Mouse (Mus musculus): ENCODE data around the gene Zdhhc18. TPM values are rescaled to one million over a fixed set of nuclear protein-coding genes. Genes with fewer than 3 reads are reported as not detected.

The Zdhhc18 gene
- total and polyA plus RNA-seq, 2 experiments from 2014 or later = 5.9 to 19.2 TPM

GRCm38 (mm10) chr4:133669652-133670210, 19.8 kb upstream of the Zdhhc18 start:
- no peaks in the 10 kb centered on the region for H3K36me3 ChIP-seq (ENCODE audit: insufficient read depth, low read length)
- no peak overlapping the region for H3K27ac ChIP-seq (ENCODE audit: low read depth, low read length)
- H3K4me1 ChIP-seq (ENCODE audit: insufficient read depth, low read length) = no peaks in the 10 kb centered on the region; the same call in 1 of the 2 replicates
- no peak overlapping the region for H3K9ac ChIP-seq (replicated peaks; ENCODE audit: low read length, poor library complexity, severe bottlenecking)
- H3K4me2 ChIP-seq (ENCODE audit: low read depth, low read length, poor library complexity, severe bottlenecking) = no peak overlapping the region
- H3K9me3 ChIP-seq (ENCODE audit: low read length) = no peaks in the 10 kb centered on the region
- ATAC-seq (ENCODE audit: low FRiP score) = no peak
- WGBS = 68% methylated on average over 6 of the region's 6 CpGs
- peak; percentile 55 for DNase-seq (ENCODE audit: low spot score)
- TF ChIP-seq CTCF (IDR thresholded peaks at IDR 0.05) = peak; percentile 67
- H3K27me3 ChIP-seq (ENCODE audit: insufficient read depth, low read length) = no peaks in the 10 kb centered on the region
- H3K4me3 ChIP-seq (ENCODE audit: low read depth, low read length) = no peak overlapping the region

- no peak for TF ChIP-seq CTCF (IDR thresholded peaks at IDR 0.05)
- DNase-seq (ENCODE audit: low spot score) = no peak
- Histone ChIP-seq H3K27me3 (ENCODE audit: insufficient read depth, low read length) (no peaks in the 10 kb centered on the region), H3K27ac (ENCODE audit: low read depth, low read length) (no peak overlapping the region), H3K36me3 (ENCODE audit: insufficient read depth, low read length) (0 out of 2 replicates have a peak, but pooled peaks cover 3% of the 10 kb centered on the region), H3K9ac (replicated peaks; ENCODE audit: low read length, poor library complexity, severe bottlenecking) (no peak overlapping the region), H3K4me3 (ENCODE audit: low read depth, low read length) (no peak overlapping the region), H3K4me2 (ENCODE audit: low read depth, low read length, poor library complexity, severe bottlenecking) (no peak overlapping the region), H3K9me3 (ENCODE audit: low read length) (no peaks in the 10 kb centered on the region), H3K4me1 (ENCODE audit: insufficient read depth, low read length) (no peaks in the 10 kb centered on the region)
- WGBS = 73% methylated on average over 3 of the region's 3 CpGs
- no peak for ATAC-seq (ENCODE audit: low FRiP score)
Measured at GRCm38 (mm10) chr4:133668537-133668936, 18.6 kb upstream of the Zdhhc18 start.

DNA sequence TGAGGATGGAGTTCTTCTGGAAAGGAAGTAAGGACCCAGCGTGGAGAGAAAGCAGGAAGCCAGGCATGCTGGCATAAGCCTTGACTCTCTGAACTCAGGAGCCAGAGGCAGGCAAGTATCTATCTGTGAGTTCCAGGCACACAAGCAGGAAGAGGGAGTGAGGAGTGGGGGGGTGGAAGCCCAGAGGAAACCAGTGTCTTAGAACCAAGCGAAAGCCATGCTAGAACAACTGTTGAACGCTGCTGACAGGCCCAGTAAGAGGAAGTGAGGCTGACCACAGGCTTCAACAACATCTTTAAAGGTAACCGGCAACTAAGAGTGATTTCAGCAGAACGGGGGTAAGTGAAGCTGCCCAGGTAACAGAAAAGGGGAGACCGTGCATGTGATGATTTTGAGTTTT, 16.2 kb upstream of the Zdhhc18 start:
- Histone ChIP-seq H3K4me3 (ENCODE audit: low read depth, low read length) (no peak overlapping the region), H3K4me1 (ENCODE audit: insufficient read depth, low read length) (no peaks in the 10 kb centered on the region), H3K27ac (ENCODE audit: low read depth, low read length) (no peak overlapping the region), H3K9ac (replicated peaks; ENCODE audit: low read length, poor library complexity, severe bottlenecking) (no peak overlapping the region), H3K27me3 (ENCODE audit: insufficient read depth, low read length) (no peaks in the 10 kb centered on the region), H3K9me3 (ENCODE audit: low read length) (no peaks in the 10 kb centered on the region), H3K36me3 (ENCODE audit: insufficient read depth, low read length) (0 out of 2 replicates have a peak, but pooled peaks cover 6% of the 10 kb centered on the region), H3K4me2 (ENCODE audit: low read depth, low read length, poor library complexity, severe bottlenecking) (no peak overlapping the region)
- no peak for ATAC-seq (ENCODE audit: low FRiP score)
- 93% methylated on average over 6 of the region's 6 CpGs for WGBS
- DNase-seq (ENCODE audit: low spot score) = no peak
- no peak for TF ChIP-seq CTCF (IDR thresholded peaks at IDR 0.05)

DNA sequence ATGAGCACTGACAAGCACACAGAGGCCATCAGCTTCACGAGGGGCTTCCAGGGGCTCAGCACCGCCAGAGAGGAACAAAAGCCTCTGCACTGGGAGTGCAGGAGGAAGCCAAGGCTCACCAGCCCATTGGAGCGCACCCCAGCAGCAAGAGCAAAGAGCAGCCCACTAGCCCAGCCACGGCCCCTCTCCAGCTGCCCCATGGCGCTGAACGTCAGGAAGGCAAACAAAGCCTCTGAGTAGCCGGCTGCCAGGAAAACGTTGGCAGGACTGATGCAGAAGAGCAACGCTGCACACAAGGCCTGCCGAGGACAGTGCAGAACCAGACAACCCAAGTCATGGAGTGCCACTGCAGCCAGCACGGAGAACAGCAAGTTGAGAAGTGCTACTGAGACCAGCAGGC, 15.2 kb upstream of the Zdhhc18 start:
- WGBS = 44% methylated on average over 11 of the region's 11 CpGs
- no peak overlapping the region for H3K4me3 ChIP-seq (ENCODE audit: low read depth, low read length)
- TF ChIP-seq CTCF (IDR thresholded peaks at IDR 0.05) = no peak
- H3K27ac ChIP-seq (ENCODE audit: low read depth, low read length) = peak overlapping the region; percentile 43
- H3K27me3 ChIP-seq (ENCODE audit: insufficient read depth, low read length) = no peaks in the 10 kb centered on the region
- 0 out of 2 replicates have a peak, but pooled peaks cover 6% of the 10 kb centered on the region for H3K36me3 ChIP-seq (ENCODE audit: insufficient read depth, low read length)
- H3K4me2 ChIP-seq (ENCODE audit: low read depth, low read length, poor library complexity, severe bottlenecking) = no peak overlapping the region
- H3K9ac ChIP-seq (replicated peaks; ENCODE audit: low read length, poor library complexity, severe bottlenecking) = peak overlapping the region; percentile 13; the same call in 1 of the 2 replicates
- DNase-seq (ENCODE audit: low spot score) = peak; percentile 87
- no peaks in the 10 kb centered on the region for H3K9me3 ChIP-seq (ENCODE audit: low read length)
- peak; percentile 70 for ATAC-seq (ENCODE audit: low FRiP score)
- no peaks in the 10 kb centered on the region for H3K4me1 ChIP-seq (ENCODE audit: insufficient read depth, low read length)

DNA sequence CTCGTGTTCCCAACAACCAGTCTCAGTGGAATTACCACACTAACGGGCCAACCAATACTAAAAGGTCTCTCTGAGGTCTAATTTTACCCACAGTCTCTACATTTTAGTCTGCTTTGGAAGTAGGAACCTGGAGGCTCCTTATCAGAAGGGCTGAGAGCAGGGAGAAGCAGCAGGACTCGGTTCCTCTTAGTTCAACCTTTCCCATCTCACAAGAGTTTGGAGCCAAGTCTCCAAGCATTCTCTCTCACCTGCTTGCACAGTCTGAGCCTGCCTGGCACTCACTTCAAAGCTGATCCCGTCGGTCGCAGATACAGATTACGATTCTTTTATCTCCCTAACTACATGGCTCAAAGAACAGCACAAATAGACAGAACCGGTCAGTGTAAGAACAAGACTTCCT, 13.0 kb upstream of the Zdhhc18 start:
- Histone ChIP-seq H3K36me3 (ENCODE audit: insufficient read depth, low read length) (0 out of 2 replicates have a peak, but pooled peaks cover 6% of the 10 kb centered on the region), H3K9me3 (ENCODE audit: low read length) (no peaks in the 10 kb centered on the region), H3K9ac (replicated peaks; ENCODE audit: low read length, poor library complexity, severe bottlenecking) (no peak overlapping the region), H3K4me3 (ENCODE audit: low read depth, low read length) (no peak overlapping the region), H3K4me1 (ENCODE audit: insufficient read depth, low read length) (no peaks in the 10 kb centered on the region), H3K27me3 (ENCODE audit: insufficient read depth, low read length) (no peaks in the 10 kb centered on the region), H3K27ac (ENCODE audit: low read depth, low read length) (no peak overlapping the region), H3K4me2 (ENCODE audit: low read depth, low read length, poor library complexity, severe bottlenecking) (no peak overlapping the region)
- DNase-seq (ENCODE audit: low spot score) (no peak), ATAC-seq (ENCODE audit: low FRiP score) (no peak)
- no peak for TF ChIP-seq CTCF (IDR thresholded peaks at IDR 0.05)
- WGBS = 72% methylated on average over 8 of the region's 8 CpGs

- no peak for ATAC-seq (ENCODE audit: low FRiP score)
- no peak overlapping the region for H3K4me2 ChIP-seq (ENCODE audit: low read depth, low read length, poor library complexity, severe bottlenecking)
- no peak for TF ChIP-seq CTCF (IDR thresholded peaks at IDR 0.05)
- WGBS = 93% methylated on average over 8 of the region's 8 CpGs
- DNase-seq (ENCODE audit: low spot score) = no peak
- H3K27me3 ChIP-seq (ENCODE audit: insufficient read depth, low read length) = no peaks in the 10 kb centered on the region
- no peaks in the 10 kb centered on the region for H3K4me1 ChIP-seq (ENCODE audit: insufficient read depth, low read length)
- H3K9me3 ChIP-seq (ENCODE audit: low read length) = no peaks in the 10 kb centered on the region
- H3K27ac ChIP-seq (ENCODE audit: low read depth, low read length) = no peak overlapping the region
- 0 out of 2 replicates have a peak, but pooled peaks cover 6% of the 10 kb centered on the region for H3K36me3 ChIP-seq (ENCODE audit: insufficient read depth, low read length)
- no peak overlapping the region for H3K4me3 ChIP-seq (ENCODE audit: low read depth, low read length)
- no peak overlapping the region for H3K9ac ChIP-seq (replicated peaks; ENCODE audit: low read length, poor library complexity, severe bottlenecking)
Measured at GRCm38 (mm10) chr4:133662421-133662820, 12.5 kb upstream of the Zdhhc18 start.
